Mouse (Mus musculus): ENCODE results near the gene Opcml. TPM values are rescaled to one million over a fixed set of nuclear protein-coding genes. Genes with fewer than 3 reads are reported as not detected.

Gene Opcml
- polyA plus RNA-seq, 1 experiment from 2014 or later: 36.5 TPM

- Histone ChIP-seq H3K4me3 (replicated peaks; ENCODE audit: low read depth, low read length) (no peak overlapping the region), H3K9ac (replicated peaks; ENCODE audit: low read length) (no peak overlapping the region), H3K4me2 (ENCODE audit: low read length) (no peak overlapping the region), H3K27me3 (ENCODE audit: control insufficient read depth, insufficient read depth, low read length) (no peaks in the 10 kb centered on the region), H3K4me1 (ENCODE audit: control insufficient read depth, insufficient read depth, low read length) (no peaks in the 10 kb centered on the region), H3K36me3 (ENCODE audit: control insufficient read depth, insufficient read depth, low read length) (no peaks in the 10 kb centered on the region), H3K27ac (replicated peaks; ENCODE audit: low read depth, low read length) (peak overlapping the region; percentile 32; the same call in 1 of the 2 replicates), H3K9me3 (ENCODE audit: control insufficient read depth, low read length) (no peaks in the 10 kb centered on the region)
- WGBS: 67% methylated on average over 13 of the region's 13 CpGs
- DNase-seq (peak; percentile 47), ATAC-seq (ENCODE audit: low FRiP score, low TSS enrichment) (no peak)
Measured at GRCm38 (mm10) chr9:28911571-28912185, 1121.1 kb downstream of the Opcml start.

DNA sequence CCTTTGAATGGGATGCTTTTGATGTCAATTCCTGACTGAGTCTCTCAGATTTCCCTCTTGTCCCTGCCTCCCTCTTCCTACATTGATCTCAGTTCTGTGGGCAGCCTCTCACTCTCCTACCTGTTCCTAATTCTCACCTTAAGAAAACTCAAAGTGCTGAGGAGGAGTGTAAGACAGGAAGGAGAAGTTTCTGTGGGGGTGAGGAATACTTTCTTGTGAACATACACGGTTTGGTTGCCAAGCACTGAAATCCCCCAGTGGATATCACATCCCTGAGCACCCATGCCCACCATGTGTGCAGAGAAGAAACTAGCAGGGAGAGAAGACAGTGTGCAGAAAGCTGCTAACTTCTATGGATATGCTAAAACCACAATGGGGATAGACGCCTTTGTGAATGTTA is 1141.5 kb downstream of the Opcml start:
- no peaks in the 10 kb centered on the region for H3K27me3 ChIP-seq (ENCODE audit: control insufficient read depth, insufficient read depth, low read length)
- no peak for ATAC-seq (ENCODE audit: low FRiP score, low TSS enrichment)
- no peaks in the 10 kb centered on the region for H3K9me3 ChIP-seq (ENCODE audit: control insufficient read depth, low read length)
- no peak overlapping the region for H3K27ac ChIP-seq (replicated peaks; ENCODE audit: low read depth, low read length)
- 83% methylated on average over 2 of the region's 2 CpGs for WGBS
- no peak overlapping the region for H3K4me3 ChIP-seq (replicated peaks; ENCODE audit: low read depth, low read length)
- DNase-seq: no peak
- no peak overlapping the region for H3K9ac ChIP-seq (replicated peaks; ENCODE audit: low read length)
- H3K4me2 ChIP-seq (ENCODE audit: low read length): no peak overlapping the region
- H3K4me1 ChIP-seq (ENCODE audit: control insufficient read depth, insufficient read depth, low read length): no peaks in the 10 kb centered on the region
- no peaks in the 10 kb centered on the region for H3K36me3 ChIP-seq (ENCODE audit: control insufficient read depth, insufficient read depth, low read length)

- H3K4me2 ChIP-seq (ENCODE audit: low read length): no peak overlapping the region
- no peak for DNase-seq
- 82% methylated on average over 6 of the region's 6 CpGs for WGBS
- H3K27ac ChIP-seq (replicated peaks; ENCODE audit: low read depth, low read length): no peak overlapping the region
- H3K9me3 ChIP-seq (ENCODE audit: control insufficient read depth, low read length): no peaks in the 10 kb centered on the region
- H3K36me3 ChIP-seq (ENCODE audit: control insufficient read depth, insufficient read depth, low read length): no peaks in the 10 kb centered on the region
- no peak overlapping the region for H3K4me3 ChIP-seq (replicated peaks; ENCODE audit: low read depth, low read length)
- ATAC-seq (ENCODE audit: low FRiP score, low TSS enrichment): no peak
- no peak overlapping the region for H3K9ac ChIP-seq (replicated peaks; ENCODE audit: low read length)
- H3K4me1 ChIP-seq (ENCODE audit: control insufficient read depth, insufficient read depth, low read length): no peaks in the 10 kb centered on the region
- H3K27me3 ChIP-seq (ENCODE audit: control insufficient read depth, insufficient read depth, low read length): no peaks in the 10 kb centered on the region
Measured at GRCm38 (mm10) chr9:28937163-28937562, 1146.6 kb downstream of the Opcml start.

- no peaks in the 10 kb centered on the region for H3K9me3 ChIP-seq (ENCODE audit: control insufficient read depth, low read length)
- DNase-seq (peak; percentile 48), ATAC-seq (ENCODE audit: low FRiP score, low TSS enrichment) (no peak)
- H3K27me3 ChIP-seq (ENCODE audit: control insufficient read depth, insufficient read depth, low read length): no peaks in the 10 kb centered on the region
- WGBS: 78% methylated on average over 2 of the region's 2 CpGs
- H3K9ac ChIP-seq (replicated peaks; ENCODE audit: low read length): no peak overlapping the region
- no peaks in the 10 kb centered on the region for H3K36me3 ChIP-seq (ENCODE audit: control insufficient read depth, insufficient read depth, low read length)
- H3K27ac ChIP-seq (replicated peaks; ENCODE audit: low read depth, low read length): no peak overlapping the region
- H3K4me2 ChIP-seq (ENCODE audit: low read length): no peak overlapping the region
- H3K4me1 ChIP-seq (ENCODE audit: control insufficient read depth, insufficient read depth, low read length): no peaks in the 10 kb centered on the region
- no peak overlapping the region for H3K4me3 ChIP-seq (replicated peaks; ENCODE audit: low read depth, low read length)
Measured at GRCm38 (mm10) chr9:28937980-28938379, 1147.4 kb downstream of the Opcml start.

DNA sequence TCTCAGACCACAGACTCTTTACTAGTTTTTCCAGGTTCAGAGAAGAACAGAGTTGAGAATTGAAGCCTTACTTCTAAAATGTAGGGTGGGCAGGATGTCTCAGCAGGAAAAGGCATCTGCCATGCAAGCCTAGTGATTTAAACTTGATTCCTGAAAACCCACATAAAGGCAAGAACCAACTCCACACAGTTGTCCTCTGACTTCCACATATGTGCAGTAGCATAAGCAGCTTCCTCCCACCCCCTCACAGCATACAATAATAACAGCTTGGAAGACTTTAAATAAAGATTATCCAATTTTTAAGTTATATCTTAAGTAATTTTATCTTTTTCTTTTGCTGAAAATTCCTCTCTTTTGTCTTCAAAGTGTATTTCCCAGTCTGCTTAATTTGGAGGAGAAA is 1150.3 kb downstream of the Opcml start:
- no peak for DNase-seq
- no peaks in the 10 kb centered on the region for H3K4me1 ChIP-seq (ENCODE audit: control insufficient read depth, insufficient read depth, low read length)
- no peaks in the 10 kb centered on the region for H3K36me3 ChIP-seq (ENCODE audit: control insufficient read depth, insufficient read depth, low read length)
- H3K9ac ChIP-seq (replicated peaks; ENCODE audit: low read length): no peak overlapping the region
- no peak overlapping the region for H3K27ac ChIP-seq (replicated peaks; ENCODE audit: low read depth, low read length)
- no peak overlapping the region for H3K4me2 ChIP-seq (ENCODE audit: low read length)
- H3K27me3 ChIP-seq (ENCODE audit: control insufficient read depth, insufficient read depth, low read length): no peaks in the 10 kb centered on the region
- no peak overlapping the region for H3K4me3 ChIP-seq (replicated peaks; ENCODE audit: low read depth, low read length)
- ATAC-seq (ENCODE audit: low FRiP score, low TSS enrichment): no peak
- no peaks in the 10 kb centered on the region for H3K9me3 ChIP-seq (ENCODE audit: control insufficient read depth, low read length)

GRCm38 (mm10) chr9:28969455-28969854 is 1178.9 kb downstream of the Opcml start:
- Histone ChIP-seq H3K9ac (replicated peaks; ENCODE audit: low read length) (no peak overlapping the region), H3K27me3 (ENCODE audit: control insufficient read depth, insufficient read depth, low read length) (no peaks in the 10 kb centered on the region), H3K36me3 (ENCODE audit: control insufficient read depth, insufficient read depth, low read length) (no peaks in the 10 kb centered on the region), H3K4me3 (replicated peaks; ENCODE audit: low read depth, low read length) (no peak overlapping the region), H3K4me2 (ENCODE audit: low read length) (no peak overlapping the region), H3K9me3 (ENCODE audit: control insufficient read depth, low read length) (no peaks in the 10 kb centered on the region; the same call in 1 of the 2 replicates), H3K4me1 (ENCODE audit: control insufficient read depth, insufficient read depth, low read length) (no peaks in the 10 kb centered on the region), H3K27ac (replicated peaks; ENCODE audit: low read depth, low read length) (no peak overlapping the region)
- 97% methylated on average over 1 of the region's 1 CpGs for WGBS
- ATAC-seq (ENCODE audit: low FRiP score, low TSS enrichment) (no peak), DNase-seq (no peak)

Small RNAs within 50 kb of the gene (microRNA-seq; reads per million reads assigned to microRNA genes)
- not detected for gene Gm44316
